Mouse (Mus musculus) testis, adult 2 months (tissue): ENCODE results near the gene Scn5a. TPM values are rescaled to one million over a fixed set of nuclear protein-coding genes. Genes with fewer than 3 reads are reported as not detected.
A peak's percentile ranks its signal among the peaks of the same experiment; 100 is the strongest.

Source experiments
- H3K27ac ChIP-seq: fragments of 200-500 bp; 2 replicates; pipeline ENCODE4 v1.5.1; 2012; ENCODE audit warnings: low read depth, low read length; ENCODE audit not compliant: control insufficient read depth, insufficient read depth
- H3K27me3 ChIP-seq: fragments of 200-500 bp; 2 replicates; pipeline ENCODE4 v1.6.1; 2012; ENCODE audit warnings: mild to moderate bottlenecking, low read length, moderate library complexity; ENCODE audit not compliant: control insufficient read depth, insufficient read depth
- H3K36me3 ChIP-seq: fragments of 200-500 bp; 2 replicates; pipeline ENCODE4 v1.6.1; 2012; ENCODE audit warnings: mild to moderate bottlenecking, low read length; ENCODE audit not compliant: control insufficient read depth, insufficient read depth
- H3K4me1 ChIP-seq: fragments of 200-500 bp; 2 replicates; pipeline ENCODE4 v1.6.1; 2012; ENCODE audit warnings: low read length; ENCODE audit not compliant: control insufficient read depth, insufficient read depth
- H3K4me3 ChIP-seq: fragments of 200-500 bp; 2 replicates; pipeline ENCODE4 v1.5.1; 2012; ENCODE audit warnings: low read depth, mild to moderate bottlenecking, low read length, moderate library complexity, mixed read lengths; ENCODE audit not compliant: control insufficient read depth
- CTCF ChIP-seq: fragments of 200-500 bp; IDR thresholded peaks from 2 replicates; pipeline ENCODE4 v1.5.1; 2012; ENCODE audit warnings: low read depth, mild to moderate bottlenecking, inconsistent platforms, low read length, moderate library complexity; ENCODE audit not compliant: control insufficient read depth, insufficient read depth, insufficient replicate concordance
- POLR2A ChIP-seq: fragments of 200-500 bp; IDR thresholded peaks from 2 replicates; pipeline ENCODE4 v1.6.1; 2012; ENCODE audit warnings: low read depth, mild to moderate bottlenecking, inconsistent platforms, low read length, moderate library complexity; ENCODE audit not compliant: control insufficient read depth
- polyA plus RNA-seq: library from polyadenylated mRNA; depleted of rRNA; stranded (reverse); fragments of >200 nt; gene quantifications from 2 replicates; pipeline ENCODE4 v1.2.3, GENCODE M21; 2012

The Scn5a gene
- polyA plus RNA-seq, 1 experiment = 0.79 TPM

- no peak overlapping the region for H3K4me3 ChIP-seq
- TF ChIP-seq CTCF (no peak), POLR2A (no peak)
- no peaks in the 10 kb centered on the region for H3K4me1 ChIP-seq
- H3K27me3 ChIP-seq = no peaks in the 10 kb centered on the region
- H3K27ac ChIP-seq = no peak overlapping the region
- H3K36me3 ChIP-seq = no peaks in the 10 kb centered on the region
Measured at GRCm38 (mm10) chr9:119566214-119566613, 12.6 kb downstream of the Scn5a start.

- no peak overlapping the region for H3K27ac ChIP-seq
- TF ChIP-seq CTCF = no peak
- no peak for TF ChIP-seq POLR2A
- H3K4me3 ChIP-seq = no peak overlapping the region
- no peaks in the 10 kb centered on the region for H3K36me3 ChIP-seq
- no peaks in the 10 kb centered on the region for H3K27me3 ChIP-seq
- no peaks in the 10 kb centered on the region for H3K4me1 ChIP-seq
Measured at GRCm38 (mm10) chr9:119564803-119565202, 14.0 kb downstream of the Scn5a start.

GRCm38 (mm10) chr9:119563617-119564016 lies 15.2 kb downstream of the Scn5a start:
- Histone ChIP-seq H3K27ac (no peak overlapping the region), H3K36me3 (no peaks in the 10 kb centered on the region), H3K4me3 (no peak overlapping the region), H3K4me1 (no peaks in the 10 kb centered on the region), H3K27me3 (no peaks in the 10 kb centered on the region)
- TF ChIP-seq CTCF (no peak), POLR2A (no peak)

- no peaks in the 10 kb centered on the region for H3K4me1 ChIP-seq
- no peak overlapping the region for H3K27ac ChIP-seq
- no peaks in the 10 kb centered on the region for H3K36me3 ChIP-seq
- no peak overlapping the region for H3K4me3 ChIP-seq
- TF ChIP-seq CTCF (no peak), POLR2A (no peak)
- no peaks in the 10 kb centered on the region for H3K27me3 ChIP-seq
Measured at GRCm38 (mm10) chr9:119562256-119562655, 16.6 kb downstream of the Scn5a start.

- Histone ChIP-seq H3K27ac (no peak overlapping the region), H3K4me3 (no peak overlapping the region), H3K27me3 (no peaks in the 10 kb centered on the region), H3K4me1 (no peaks in the 10 kb centered on the region), H3K36me3 (no peaks in the 10 kb centered on the region)
- TF ChIP-seq CTCF = no peak
- TF ChIP-seq POLR2A = no peak
Measured at GRCm38 (mm10) chr9:119561746-119562145, 17.1 kb downstream of the Scn5a start.

GRCm38 (mm10) chr9:119559537-119560276 lies 19.1 kb downstream of the Scn5a start:
- TF ChIP-seq POLR2A (no peak), CTCF (no peak)
- H3K4me1 ChIP-seq = no peaks in the 10 kb centered on the region
- H3K36me3 ChIP-seq = no peaks in the 10 kb centered on the region
- H3K27ac ChIP-seq = no peak overlapping the region
- no peak overlapping the region for H3K4me3 ChIP-seq
- no peaks in the 10 kb centered on the region for H3K27me3 ChIP-seq

GRCm38 (mm10) chr9:119558119-119558854 lies 20.5 kb downstream of the Scn5a start:
- no peak overlapping the region for H3K27ac ChIP-seq
- TF ChIP-seq CTCF = peak; percentile 56; the same call in 1 of the 2 replicates
- no peak for TF ChIP-seq POLR2A
- no peaks in the 10 kb centered on the region for H3K36me3 ChIP-seq
- H3K27me3 ChIP-seq = no peaks in the 10 kb centered on the region
- H3K4me3 ChIP-seq = no peak overlapping the region
- H3K4me1 ChIP-seq = no peaks in the 10 kb centered on the region
